Mouse (Mus musculus) MEL (cell line): ENCODE results near the gene Phf21a. TPM values are rescaled to one million over a fixed set of nuclear protein-coding genes. Genes with fewer than 3 reads are reported as not detected.

Experiments used
- DNase-seq: peaks from one replicate; pipeline ENCODE4 v3.0.0; 2011; ENCODE audit warnings: low read depth, low spot score
- H3K27ac ChIP-seq: 2 replicates; pipeline ENCODE4 v1.5.1; 2012; ENCODE audit warnings: low read depth, mild to moderate bottlenecking, control low read depth, low read length, moderate library complexity; ENCODE audit not compliant: control insufficient read depth
- H3K27me3 ChIP-seq, 2 experiments: fragments of 150-350 bp in 1 of 2; sonication (generic) in 1 of 2; 2 replicates each; pipeline ENCODE4 v1.6.1; 2012; ENCODE audit warnings: low read length in 2 of 2, mild to moderate bottlenecking in 2 of 2, improper control_type of control experiment in 1 of 2, moderate library complexity in 1 of 2; ENCODE audit not compliant: insufficient read depth in 2 of 2, control insufficient read depth in 1 of 2
- H3K36me3 ChIP-seq, 2 experiments: 2 replicates each; pipeline ENCODE4 v1.6.1; 2012 to 2014; ENCODE audit warnings: low read length in 2 of 2, improper control_type of control experiment in 1 of 2, inconsistent platforms in 1 of 2, mild to moderate bottlenecking in 1 of 2; ENCODE audit not compliant: insufficient read depth in 2 of 2, control insufficient read depth in 1 of 2
- H3K4me1 ChIP-seq, 2 experiments: fragments of 150-350 bp in 1 of 2; sonication (generic) in 1 of 2; 2 replicates each; pipeline ENCODE4 v1.6.1; 2012; ENCODE audit warnings: low read length in 2 of 2, improper control_type of control experiment in 1 of 2, mild to moderate bottlenecking in 1 of 2; ENCODE audit not compliant: insufficient read depth in 2 of 2, control insufficient read depth in 1 of 2
- H3K4me3 ChIP-seq, 2 experiments: fragments of 150-350 bp in 1 of 2; sonication (generic) in 1 of 2; 2 replicates each; pipeline ENCODE4 v1.5.1; 2012; ENCODE audit warnings: low read depth in 2 of 2, low read length in 2 of 2, mild to moderate bottlenecking in 2 of 2, moderate library complexity in 2 of 2, control low read depth in 1 of 2, improper control_type of control experiment in 1 of 2; ENCODE audit not compliant: control insufficient read depth in 1 of 2, insufficient read depth in 1 of 2
- H3K79me2 ChIP-seq: 2 replicates; pipeline ENCODE4 v1.6.1; 2012; ENCODE audit warnings: mild to moderate bottlenecking, low read length, moderate library complexity; ENCODE audit not compliant: control insufficient read depth, poor library complexity, insufficient read depth
- H3K9ac ChIP-seq: 2 replicates; pipeline ENCODE4 v1.6.1; 2012; ENCODE audit warnings: low read depth, mild to moderate bottlenecking, control low read depth, low read length, moderate library complexity; ENCODE audit not compliant: control insufficient read depth, poor library complexity, severe bottlenecking
- H3K9me3 ChIP-seq: fragments of 150-350 bp; sonication (generic); replicated peaks from 2 replicates; pipeline ENCODE4 v1.6.1; 2012; ENCODE audit warnings: mild to moderate bottlenecking, low read length, improper control_type of control experiment, moderate library complexity; ENCODE audit not compliant: insufficient read depth
- CHD1 ChIP-seq: IDR thresholded peaks from 2 replicates; pipeline ENCODE4 v1.6.1; 2012; ENCODE audit warnings: low read depth, mild to moderate bottlenecking, inconsistent platforms, low read length, improper control_type of control experiment
- EP300 ChIP-seq, 2 experiments: IDR thresholded peaks; 2 replicates each; pipeline ENCODE4 v1.6.1; 2011; ENCODE audit warnings: improper control_type of control experiment in 2 of 2, low read length in 2 of 2, low read depth in 1 of 2, mild to moderate bottlenecking in 1 of 2
- ETS1 ChIP-seq: IDR thresholded peaks from 2 replicates; pipeline ENCODE4 v1.6.1; 2012; ENCODE audit warnings: low read depth, mild to moderate bottlenecking, inconsistent platforms, low read length, improper control_type of control experiment, moderate library complexity
- GABPA ChIP-seq: IDR thresholded peaks from 2 replicates; pipeline ENCODE4 v1.6.1; 2012; ENCODE audit warnings: low read depth, mild to moderate bottlenecking, inconsistent platforms, low read length, improper control_type of control experiment, moderate library complexity
- HCFC1 ChIP-seq: IDR thresholded peaks from 2 replicates; pipeline ENCODE4 v1.6.1; 2012; ENCODE audit warnings: low read depth, mild to moderate bottlenecking, inconsistent platforms, low read length, improper control_type of control experiment, moderate library complexity
- KAT2A ChIP-seq: conservative IDR thresholded peaks from 2 replicates; pipeline ENCODE4 v1.6.1; 2012; ENCODE audit warnings: low read depth, low read length, improper control_type of control experiment, inconsistent platforms
- MAFK ChIP-seq: IDR thresholded peaks from 2 replicates; pipeline ENCODE4 v1.6.1; 2011; ENCODE audit warnings: low read depth, mild to moderate bottlenecking, low read length, improper control_type of control experiment, borderline replicate concordance
- MAX ChIP-seq: IDR thresholded peaks from 2 replicates; pipeline ENCODE4 v1.6.1; 2011; ENCODE audit warnings: low read length, improper control_type of control experiment
- MAZ ChIP-seq: IDR thresholded peaks from 2 replicates; pipeline ENCODE4 v1.6.1; 2012; ENCODE audit warnings: low read depth, mild to moderate bottlenecking, inconsistent platforms, low read length, improper control_type of control experiment
- MXI1 ChIP-seq: IDR thresholded peaks from 2 replicates; pipeline ENCODE4 v1.6.1; 2011; ENCODE audit warnings: mild to moderate bottlenecking, low read depth, low read length, improper control_type of control experiment
- MYC ChIP-seq: IDR thresholded peaks from 2 replicates; pipeline ENCODE4 v1.6.1; 2011; ENCODE audit warnings: low read depth, mild to moderate bottlenecking, low read length, improper control_type of control experiment, moderate library complexity
- NELFE ChIP-seq: IDR thresholded peaks from 2 replicates; pipeline ENCODE4 v1.6.1; 2011; ENCODE audit warnings: low read depth, low read length, improper control_type of control experiment
- NRF1 ChIP-seq: IDR thresholded peaks from 2 replicates; pipeline ENCODE4 v1.6.1; 2014; ENCODE audit warnings: low read depth, mild to moderate bottlenecking, inconsistent platforms, low read length, improper control_type of control experiment, moderate library complexity; ENCODE audit not compliant: poor library complexity, insufficient read depth, severe bottlenecking
- POLR2AphosphoS2 ChIP-seq: IDR thresholded peaks from 2 replicates; pipeline ENCODE4 v1.6.1; 2011; ENCODE audit warnings: low read length, improper control_type of control experiment
- POLR2AphosphoS5 ChIP-seq: IDR thresholded peaks from 2 replicates; pipeline ENCODE4 v1.6.1; 2012; ENCODE audit warnings: low read depth, borderline replicate concordance, mild to moderate bottlenecking, inconsistent platforms, low read length, moderate library complexity, mixed read lengths
- RAD21 ChIP-seq: IDR thresholded peaks from 2 replicates; pipeline ENCODE4 v1.6.1; 2011; ENCODE audit warnings: mild to moderate bottlenecking, low read depth, low read length, improper control_type of control experiment
- RCOR1 ChIP-seq: IDR thresholded peaks from 2 replicates; pipeline ENCODE4 v1.6.1; 2012; ENCODE audit warnings: low read depth, mild to moderate bottlenecking, inconsistent platforms, low read length, improper control_type of control experiment
- SMC3 ChIP-seq: IDR thresholded peaks from 2 replicates; pipeline ENCODE4 v1.6.1; 2011; ENCODE audit warnings: low read depth, low read length, improper control_type of control experiment
- TAL1 ChIP-seq: IDR thresholded peaks from 2 replicates; pipeline ENCODE4 v1.6.1; 2012; ENCODE audit warnings: mild to moderate bottlenecking, inconsistent platforms, low read length, moderate library complexity, mixed read lengths
- USF1 ChIP-seq: IDR thresholded peaks from 2 replicates; pipeline ENCODE4 v1.6.1; 2014; ENCODE audit warnings: low read depth, mild to moderate bottlenecking, inconsistent platforms, low read length, improper control_type of control experiment, moderate library complexity
- USF2 ChIP-seq, 2 experiments: IDR thresholded peaks; 2 replicates each; pipeline ENCODE4 v1.6.1; 2011 to 2012; ENCODE audit warnings: improper control_type of control experiment in 2 of 2, low read length in 2 of 2, borderline replicate concordance in 1 of 2, inconsistent platforms in 1 of 2, low read depth in 1 of 2, mild to moderate bottlenecking in 1 of 2; ENCODE audit not compliant: insufficient read depth in 1 of 2
- ZNF384 ChIP-seq: IDR thresholded peaks from 2 replicates; pipeline ENCODE4 v1.6.1; 2012; ENCODE audit warnings: low read depth, mild to moderate bottlenecking, inconsistent platforms, low read length, improper control_type of control experiment
- polyA plus RNA-seq, 2 experiments: library from polyadenylated mRNA; stranded (reverse) in 1 of 2; unstranded in 1 of 2; fragments of >175 nt in 1 of 2; fragments of >200 nt in 1 of 2; gene quantifications; 2 replicates each; pipeline versions ENCODE4 v1.2.1 to v1.2.4; 2012; ENCODE audit warnings: low replicate concordance in 2 of 2, low read depth in 1 of 2; ENCODE audit not compliant: insufficient read length in 2 of 2, insufficient read depth in 1 of 2, missing spikeins in 1 of 2
- total RNA-seq: library from RNA; depleted of rRNA; stranded (reverse); fragments of 300-350 nt; gene quantifications from 2 replicates; pipeline ENCODE4 v1.2.3, GENCODE M21; 2012

Gene Phf21a
- total and polyA plus RNA-seq, 3 experiments = 4.7 to 245 (median 15.6) TPM

GRCm38 (mm10) chr2:92359301-92359700, 266.4 kb downstream of the Phf21a start:
- Histone ChIP-seq H3K27ac (no peak overlapping the region), H3K27me3 (no peaks in the 10 kb centered on the region), H3K79me2 (no peaks in the 10 kb centered on the region), H3K9me3 (no peaks in the 10 kb centered on the region), H3K36me3 (no peaks in the 10 kb centered on the region), H3K4me1 (no peaks in the 10 kb centered on the region), H3K4me3 (no peak overlapping the region), H3K9ac (no peak overlapping the region)
- no peak for DNase-seq
- TF ChIP-seq ZNF384 (no peak), SMC3 (no peak), HCFC1 (no peak), RCOR1 (no peak), MAFK (no peak), KAT2A (no peak), NRF1 (no peak), ETS1 (no peak), POLR2AphosphoS2 (no peak)

DNA sequence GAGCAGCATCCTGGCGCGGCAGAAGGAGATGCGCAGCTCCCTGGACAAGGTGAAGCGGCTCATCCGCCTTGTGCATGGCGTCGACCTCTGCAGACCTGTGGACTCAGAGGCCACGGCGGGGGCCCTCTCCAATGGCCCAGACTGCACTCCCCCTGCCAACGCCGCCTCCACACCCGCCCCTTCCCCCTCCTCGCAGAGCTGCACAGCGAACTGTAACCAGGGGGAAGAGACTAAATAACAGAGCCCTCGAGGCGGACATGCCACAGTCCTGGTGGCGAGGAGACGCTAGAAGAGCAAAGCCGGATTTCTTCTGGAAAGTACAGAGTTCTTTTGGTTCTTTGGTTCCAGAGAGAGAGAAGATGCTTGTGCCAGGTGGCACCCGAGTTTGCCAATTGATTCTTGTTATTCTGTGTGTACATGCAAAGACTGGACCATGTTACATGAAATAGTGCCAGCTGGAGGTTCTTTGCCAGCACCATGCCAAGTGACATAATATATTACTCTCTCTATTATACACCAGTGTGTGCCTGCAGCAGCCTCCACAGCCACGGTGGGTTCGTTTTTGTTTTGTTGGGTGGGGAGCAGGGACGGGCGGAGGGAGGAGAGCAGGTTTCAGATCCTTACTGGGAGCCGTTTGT, 267.4 kb downstream of the Phf21a start:
- H3K79me2 ChIP-seq = no peaks in the 10 kb centered on the region
- no peaks in the 10 kb centered on the region for H3K27me3 ChIP-seq
- TF ChIP-seq EP300 (IDR thresholded peaks at IDR 0.05; ENCODE audit: low read depth in 1 of 2, low read length in 2 of 2) (no peak), TAL1 (no peak), KAT2A (no peak), CHD1 (no peak), MYC (no peak), GABPA (no peak), NRF1 (no peak), USF1 (no peak), MXI1 (no peak), POLR2AphosphoS2 (no peak), MAX (no peak), ZNF384 (no peak), MAZ (no peak), POLR2AphosphoS5 (no peak), RAD21 (no peak), NELFE (no peak), USF2 (IDR thresholded peaks at IDR 0.05; ENCODE audit: borderline replicate concordance in 1 of 2, insufficient read depth in 1 of 2, low read depth in 1 of 2, low read length in 2 of 2) (no peak)
- H3K27ac ChIP-seq = no peak overlapping the region
- H3K9me3 ChIP-seq = no peaks in the 10 kb centered on the region
- DNase-seq = no peak
- no peaks in the 10 kb centered on the region for H3K36me3 ChIP-seq
- no peaks in the 10 kb centered on the region for H3K4me1 ChIP-seq
- no peak overlapping the region for H3K4me3 ChIP-seq
- no peak overlapping the region for H3K9ac ChIP-seq
